Mouse (Mus musculus) liver, embryonic 11.5 days (tissue): ENCODE measurements around the gene Alkbh6. TPM values are rescaled to one million over a fixed set of nuclear protein-coding genes. Genes with fewer than 3 reads are reported as not detected.

Experiments used
- ATAC-seq: fragments of 200-750 bp; cut with Nextera tagmentation; replicated peaks from 2 replicates; pipeline ENCODE4 v1.8.0; 2017; ENCODE audit warnings: moderate number of reproducible peaks, mild to moderate bottlenecking, moderate TSS enrichment, moderate library complexity; ENCODE audit not compliant: low FRiP score
- DNase-seq: peaks from one replicate; pipeline ENCODE4 v3.0.0-alpha.2; 2017; ENCODE audit warnings: low spot score
- H3K27ac ChIP-seq: fragments of 300-500 bp; sonication (generic); 2 replicates; pipeline ENCODE4 v1.5.1; 2014; ENCODE audit warnings: mild to moderate bottlenecking, low read depth, low read length, control low read depth
- H3K27me3 ChIP-seq: fragments of 300-500 bp; sonication (generic); replicated peaks from 2 replicates; pipeline ENCODE4 v1.6.1; 2014; ENCODE audit warnings: low read length, mixed read lengths; ENCODE audit not compliant: control insufficient read depth, insufficient read depth
- H3K36me3 ChIP-seq: fragments of 300-500 bp; sonication (generic); 2 replicates; pipeline ENCODE4 v1.6.1; 2014; ENCODE audit warnings: mild to moderate bottlenecking, low read length, moderate library complexity, mixed read lengths; ENCODE audit not compliant: control insufficient read depth, insufficient read depth
- H3K4me1 ChIP-seq: fragments of 300-500 bp; sonication (generic); replicated peaks from 2 replicates; pipeline ENCODE4 v1.6.1; 2014; ENCODE audit warnings: low read length, mixed read lengths; ENCODE audit not compliant: control insufficient read depth, insufficient read depth
- H3K4me2 ChIP-seq: fragments of 300-500 bp; sonication (generic); 2 replicates; pipeline ENCODE4 v1.6.1; 2014; ENCODE audit warnings: mild to moderate bottlenecking, control low read depth, moderate library complexity
- H3K4me3 ChIP-seq: fragments of 300-500 bp; sonication (generic); 2 replicates; pipeline ENCODE4 v1.5.1; 2014; ENCODE audit warnings: low read depth, low read length, control low read depth
- H3K9ac ChIP-seq: fragments of 300-500 bp; sonication (generic); 2 replicates; pipeline ENCODE4 v1.6.1; 2014; ENCODE audit warnings: low read depth, low read length, control low read depth
- H3K9me3 ChIP-seq: fragments of 300-500 bp; sonication (generic); 2 replicates; pipeline ENCODE4 v1.6.1; 2016; ENCODE audit warnings: low read length, inconsistent platforms, mixed read lengths; ENCODE audit not compliant: control insufficient read depth
- WGBS: fragments of 180-500 bp; shearing (Covaris S2); extraction: QIAGEN DNeasy Blood & Tissue Kit; methylation state at CpG from one replicate; pipeline ENCODE4 v1.1.7; 2014; 5-methylcytosine and 5-hydroxymethylcytosine counted together
- polyA plus RNA-seq: library from polyadenylated mRNA; unstranded; fragments of >200 nt; fragmentation: Nextera tagmentation; extraction: Ambion mirVana; gene quantifications from 2 replicates; pipeline ENCODE4 v1.2.1, GENCODE M21; 2014

Alkbh6 gene
- polyA plus RNA-seq, 1 experiment from 2014 or later, result 43.4 TPM

DNA sequence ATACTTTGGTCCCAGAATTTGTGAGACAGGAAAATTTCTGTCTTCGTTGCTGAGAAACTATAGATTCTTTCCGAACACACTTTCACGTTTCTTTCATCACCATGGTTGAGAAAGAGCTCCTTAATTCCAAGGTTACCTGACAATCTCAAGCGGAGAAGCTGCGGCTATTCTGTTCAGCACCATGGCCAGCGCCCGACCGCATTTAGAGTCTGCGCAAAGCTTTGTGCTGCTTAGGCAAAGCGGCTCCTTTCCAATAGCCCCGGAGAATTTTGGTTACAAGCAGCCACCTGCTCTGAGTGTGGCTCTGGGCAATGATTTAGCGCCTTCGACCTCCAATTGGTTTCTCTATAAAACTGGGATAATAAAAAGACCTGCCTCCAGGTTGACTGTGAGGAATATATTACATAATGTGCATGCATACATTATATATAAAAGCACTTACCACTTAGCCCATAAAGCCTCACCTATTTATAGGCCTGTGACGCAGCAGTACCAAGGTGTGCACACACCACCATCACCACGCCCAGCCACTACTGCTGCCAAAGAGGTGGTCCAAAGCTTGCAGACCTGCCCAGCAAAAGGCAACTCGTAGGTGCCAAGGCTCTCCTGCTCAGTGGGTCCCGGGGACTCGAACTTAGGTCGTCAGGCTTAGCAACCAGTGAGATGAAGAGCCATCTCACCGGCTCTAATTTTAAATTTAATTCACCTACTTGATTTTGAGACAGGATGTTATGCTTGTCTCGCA is 38.3 kb downstream of the Alkbh6 start:
- no peaks in the 10 kb centered on the region for H3K36me3 ChIP-seq
- no peaks in the 10 kb centered on the region for H3K9me3 ChIP-seq
- H3K4me2 ChIP-seq, result no peak overlapping the region
- H3K9ac ChIP-seq, result no peak overlapping the region
- peak; percentile 73 for DNase-seq
- peaks cover 24% of the 10 kb centered on the region for H3K27me3 ChIP-seq
- no peaks in the 10 kb centered on the region for H3K4me1 ChIP-seq
- H3K4me3 ChIP-seq, result no peak overlapping the region
- H3K27ac ChIP-seq, result no peak overlapping the region
- ATAC-seq, result no peak
- 24% methylated on average over 21 of the region's 21 CpGs for WGBS

DNA sequence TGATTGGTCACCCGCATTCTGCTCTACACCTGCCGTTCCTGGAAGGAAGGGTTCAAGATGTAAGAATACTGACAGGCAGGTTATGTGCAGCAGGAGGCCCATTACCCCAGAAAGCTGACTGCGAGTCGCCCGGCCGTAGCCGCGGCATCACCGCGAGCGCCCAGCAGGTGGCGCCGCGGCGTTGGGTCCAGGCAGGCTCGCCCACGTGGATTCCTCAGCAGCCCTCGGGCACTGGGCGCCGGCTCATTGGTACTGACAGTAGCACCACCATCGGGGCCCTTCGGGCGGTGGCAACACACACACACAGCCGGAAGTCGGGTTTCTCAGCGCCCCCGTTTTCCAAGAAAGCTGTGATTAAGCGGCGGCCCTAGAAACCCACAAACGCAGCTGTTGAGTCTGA is 39.3 kb downstream of the Alkbh6 start:
- H3K4me1 ChIP-seq, result no peaks in the 10 kb centered on the region
- no peak for ATAC-seq
- H3K4me3 ChIP-seq, result no peak overlapping the region
- WGBS, result 1% methylated on average over 30 of the region's 30 CpGs
- no peak overlapping the region for H3K9ac ChIP-seq
- no peaks in the 10 kb centered on the region for H3K36me3 ChIP-seq
- peak; percentile 69 for DNase-seq
- no peak overlapping the region for H3K27ac ChIP-seq
- peaks cover 24% of the 10 kb centered on the region for H3K27me3 ChIP-seq
- no peak overlapping the region for H3K4me2 ChIP-seq
- H3K9me3 ChIP-seq, result no peaks in the 10 kb centered on the region

DNA sequence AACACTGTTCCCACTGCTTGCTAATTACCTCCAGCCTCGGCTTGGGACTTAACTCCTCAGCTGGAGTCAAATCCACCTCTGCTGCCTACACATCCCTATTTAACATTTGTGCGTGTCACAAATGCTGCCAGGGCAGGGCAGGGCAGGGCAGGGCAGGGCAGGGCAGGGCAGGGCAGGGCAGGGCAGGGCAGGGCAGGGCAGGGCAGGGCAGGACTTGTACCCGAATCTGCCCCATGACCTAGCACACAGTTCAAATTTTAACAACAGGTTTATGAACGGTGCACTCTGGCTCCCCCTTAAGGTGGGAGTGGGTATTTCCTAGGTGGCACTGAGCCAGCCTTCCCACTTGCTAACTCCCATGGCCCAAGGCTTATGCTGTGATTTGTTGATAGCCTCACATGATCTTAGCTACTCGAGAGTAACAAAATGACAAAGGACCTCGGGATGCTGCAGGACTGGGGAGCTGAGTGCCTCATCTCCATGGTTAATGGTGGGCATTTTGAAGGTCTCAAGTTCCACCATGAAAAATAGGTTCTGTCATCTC is 44.8 kb downstream of the Alkbh6 start:
- H3K27me3 ChIP-seq, result peaks cover 11% of the 10 kb centered on the region
- WGBS, result 19% methylated on average over 6 of the region's 6 CpGs
- no peaks in the 10 kb centered on the region for H3K9me3 ChIP-seq
- 0 out of 2 replicates have a peak, but pooled peaks cover 6% of the 10 kb centered on the region for H3K4me1 ChIP-seq
- H3K9ac ChIP-seq, result no peak overlapping the region
- H3K4me2 ChIP-seq, result no peak overlapping the region
- peak; percentile 62 for DNase-seq
- H3K36me3 ChIP-seq, result no peaks in the 10 kb centered on the region
- peak overlapping the region; percentile 62; the same call in 1 of the 2 replicates for H3K27ac ChIP-seq
- H3K4me3 ChIP-seq, result no peak overlapping the region
- no peak for ATAC-seq

DNA sequence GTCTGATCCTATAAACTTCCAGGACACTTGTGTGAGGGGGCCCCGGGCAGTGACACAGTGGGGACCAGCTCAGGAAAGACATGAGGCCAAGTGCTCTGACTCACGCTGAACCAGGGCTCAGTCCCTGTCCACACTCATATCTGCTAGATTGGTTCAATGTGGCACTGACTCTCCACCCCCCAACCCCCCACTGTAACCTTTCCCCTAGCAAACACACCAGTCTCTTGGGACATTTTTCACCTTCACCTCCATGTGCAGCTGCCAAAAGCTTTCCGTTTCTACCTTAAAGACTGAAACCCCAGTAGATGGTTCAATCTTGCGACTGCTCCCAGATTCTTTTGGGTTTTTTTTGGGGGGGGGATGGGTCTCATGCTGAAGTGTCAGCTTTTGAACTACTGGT is 45.5 kb downstream of the Alkbh6 start:
- WGBS, result 65% methylated on average over 4 of the region's 4 CpGs
- H3K27me3 ChIP-seq, result peaks cover 4% of the 10 kb centered on the region; the same call in 1 of the 2 replicates
- H3K36me3 ChIP-seq, result no peaks in the 10 kb centered on the region
- H3K4me1 ChIP-seq, result 0 out of 2 replicates have a peak, but pooled peaks cover 6% of the 10 kb centered on the region
- no peak for DNase-seq
- peak overlapping the region; percentile 62; the same call in 1 of the 2 replicates for H3K27ac ChIP-seq
- no peak overlapping the region for H3K4me3 ChIP-seq
- peak; percentile 37; the same call in 1 of the 2 replicates for ATAC-seq
- no peaks in the 10 kb centered on the region for H3K9me3 ChIP-seq
- no peak overlapping the region; the same call in 1 of the 2 replicates for H3K4me2 ChIP-seq
- H3K9ac ChIP-seq, result no peak overlapping the region

DNA sequence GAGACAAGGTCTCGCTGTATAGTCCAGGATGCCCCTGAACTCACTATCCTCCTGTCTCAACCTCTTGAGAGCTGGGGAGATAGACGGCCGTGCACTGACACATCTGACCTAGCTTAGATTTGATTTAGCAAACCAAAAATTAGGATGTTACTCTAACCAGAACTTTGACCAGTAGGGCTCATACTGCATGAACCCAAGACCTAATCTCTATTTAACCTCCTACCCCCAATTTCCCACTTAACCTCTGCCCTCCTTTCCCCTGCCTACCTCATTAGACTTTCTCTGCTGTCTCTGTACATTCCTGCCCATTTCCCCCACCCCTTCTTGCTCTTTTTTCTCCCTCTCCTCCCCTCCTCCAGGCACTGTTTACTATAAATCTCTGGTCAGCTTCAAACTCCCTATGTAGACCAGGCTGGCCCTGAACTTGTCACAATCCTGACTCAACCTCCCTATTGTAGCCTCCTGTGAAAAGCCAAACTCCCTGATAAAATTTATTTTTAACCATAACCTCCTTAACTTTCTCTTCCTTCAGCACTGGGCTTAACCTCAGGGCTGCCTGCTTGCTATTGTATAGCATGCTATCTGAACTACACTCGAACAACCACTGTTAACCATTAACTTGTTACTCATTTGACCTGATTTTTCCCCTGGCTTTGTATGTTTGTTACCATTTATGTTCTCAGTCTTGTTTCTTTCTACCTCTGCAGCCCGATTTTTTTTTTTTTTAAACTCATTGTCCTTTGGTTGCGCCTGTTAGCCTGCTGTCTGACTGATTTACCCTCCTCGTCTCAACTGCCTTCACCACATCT is 50.1 kb downstream of the Alkbh6 start:
- Histone ChIP-seq H3K27me3 (peaks cover 31% of the 10 kb centered on the region), H3K36me3 (no peaks in the 10 kb centered on the region), H3K9ac (no peak overlapping the region), H3K9me3 (no peaks in the 10 kb centered on the region), H3K27ac (peak overlapping the region; percentile 80; the same call in 1 of the 2 replicates), H3K4me3 (no peak overlapping the region), H3K4me1 (0 out of 2 replicates have a peak, but pooled peaks cover 6% of the 10 kb centered on the region), H3K4me2 (peak overlapping the region; percentile 39)
- WGBS, result 61% methylated on average over 7 of the region's 7 CpGs
- no peak for ATAC-seq
- no peak for DNase-seq

DNA sequence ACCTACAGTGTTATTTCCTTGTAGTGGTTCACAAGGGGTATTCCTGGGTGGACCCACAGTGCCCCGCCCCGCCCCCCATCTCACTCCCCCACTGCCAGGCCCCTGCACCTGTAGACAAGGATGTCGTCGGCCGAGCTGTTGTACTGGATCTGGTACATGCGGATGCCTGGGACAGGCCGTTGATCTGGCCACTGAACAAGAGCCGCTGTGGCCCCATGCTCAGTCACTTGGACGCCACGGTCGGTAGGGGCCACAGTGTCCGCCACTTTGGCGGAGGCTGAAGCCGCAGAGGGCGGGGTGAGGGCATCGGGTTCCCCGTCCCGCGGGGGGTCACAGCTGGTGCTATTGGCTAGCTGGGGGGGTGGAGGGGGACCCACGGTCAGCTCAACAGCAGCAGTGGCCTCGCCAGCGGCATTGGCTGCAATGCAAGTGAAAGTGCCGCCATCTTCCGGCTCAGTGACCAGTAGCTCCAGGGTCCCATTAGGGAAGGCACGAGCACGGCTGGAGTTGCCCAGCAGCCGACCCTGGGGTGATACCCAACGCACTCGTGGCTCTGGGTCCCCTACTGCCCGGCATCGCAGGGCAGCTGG is 50.9 kb downstream of the Alkbh6 start:
- peak overlapping the region; percentile 39 for H3K4me2 ChIP-seq
- no peaks in the 10 kb centered on the region for H3K36me3 ChIP-seq
- DNase-seq, result no peak
- H3K27me3 ChIP-seq, result peaks cover 35% of the 10 kb centered on the region
- H3K4me1 ChIP-seq, result 0 out of 2 replicates have a peak, but pooled peaks cover 3% of the 10 kb centered on the region
- 72% methylated on average over 31 of the region's 31 CpGs for WGBS
- peak overlapping the region; percentile 3; the same call in 1 of the 2 replicates for H3K4me3 ChIP-seq
- no peak for ATAC-seq
- no peak overlapping the region for H3K9ac ChIP-seq
- H3K9me3 ChIP-seq, result no peaks in the 10 kb centered on the region
- peak overlapping the region; percentile 80 for H3K27ac ChIP-seq

DNA sequence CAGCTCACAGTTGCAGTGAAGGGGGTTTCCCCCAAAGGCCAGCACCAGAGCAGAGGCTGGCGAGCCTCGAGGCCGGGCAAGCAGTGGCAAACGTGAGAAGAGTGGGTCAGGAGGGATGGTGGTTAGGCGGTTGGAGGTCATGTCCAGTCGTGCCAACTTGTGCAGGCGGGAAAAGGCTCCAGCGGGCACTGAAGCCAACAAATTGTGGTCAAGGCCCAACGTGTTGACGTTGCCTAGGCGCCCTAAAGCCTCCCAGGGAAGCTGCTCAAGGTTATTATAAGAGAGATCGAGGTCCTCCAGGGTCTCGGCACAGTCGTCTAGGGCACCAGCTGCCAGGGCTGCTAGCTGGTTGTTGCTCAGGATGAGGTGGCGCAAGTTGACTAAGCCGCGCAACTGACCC is 51.5 kb downstream of the Alkbh6 start:
- Histone ChIP-seq H3K27me3 (peaks cover 39% of the 10 kb centered on the region), H3K36me3 (no peaks in the 10 kb centered on the region), H3K27ac (peak overlapping the region; percentile 80), H3K9me3 (no peaks in the 10 kb centered on the region), H3K4me3 (peak overlapping the region; percentile 3; the same call in 1 of the 2 replicates), H3K4me1 (0 out of 2 replicates have a peak, but pooled peaks cover 3% of the 10 kb centered on the region), H3K9ac (no peak overlapping the region), H3K4me2 (peak overlapping the region; percentile 39; the same call in 1 of the 2 replicates)
- 85% methylated on average over 17 of the region's 17 CpGs for WGBS
- DNase-seq (no peak), ATAC-seq (no peak)

DNA sequence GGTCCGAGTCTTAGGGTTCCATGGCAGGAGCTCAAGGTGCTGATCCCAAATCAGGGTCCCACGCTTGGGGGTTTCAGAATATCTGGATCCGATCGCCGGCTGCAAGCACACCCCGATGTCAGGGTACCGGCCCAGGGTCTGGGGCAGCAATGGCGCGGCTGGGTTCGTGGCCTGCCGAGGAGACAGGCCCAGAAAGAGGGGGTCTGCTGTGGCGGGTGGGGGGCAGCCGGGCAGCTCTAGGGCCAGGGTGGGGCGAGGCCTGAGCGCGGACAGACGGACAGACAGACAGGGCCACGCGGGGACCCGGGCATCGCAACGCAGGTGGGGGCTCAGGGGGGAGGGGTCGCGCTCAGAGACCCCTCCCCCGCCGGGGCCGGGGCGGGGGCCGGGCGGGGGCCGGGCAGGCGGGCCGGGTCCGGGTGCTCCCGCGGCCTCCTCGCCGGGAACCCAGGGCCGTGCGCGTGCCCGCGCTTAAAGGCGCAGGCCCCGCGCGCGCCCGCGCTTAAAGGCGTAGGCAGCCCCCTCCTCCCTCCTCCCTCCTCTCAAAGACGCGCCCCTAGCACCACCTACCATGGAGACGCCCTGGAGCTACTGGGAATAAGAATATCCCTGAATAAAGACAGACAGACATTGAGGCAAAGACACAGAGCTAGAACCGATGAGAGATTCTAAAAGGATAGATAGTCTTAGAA is 54.3 kb downstream of the Alkbh6 start, which contains the start of gene Lrfn3:
Lrfn3 (minus strand) TSS at position 121 of the 692 bp plus-strand sequence.
- Histone ChIP-seq H3K36me3 (no peaks in the 10 kb centered on the region), H3K27me3 (peaks cover 39% of the 10 kb centered on the region), H3K27ac (no peak within 1 kb of the TSS; the same call in 1 of the 2 replicates), H3K4me3 (peak within 1 kb of the TSS; percentile 60), H3K4me2 (peak within 1 kb of the TSS; percentile 70), H3K9ac (peak within 1 kb of the TSS; percentile 64), H3K9me3 (no peaks in the 10 kb centered on the region), H3K4me1 (no peaks in the 10 kb centered on the region)
- no peak; the same call in 1 of the 2 replicates for ATAC-seq
- WGBS, result 2% methylated on average over 45 of the region's 55 CpGs
- DNase-seq, result no peak
